Mouse (Mus musculus) heart, postnatal 0 days (tissue): Measurements from ENCODE around the gene Zfp961. TPM values are rescaled to one million over a fixed set of nuclear protein-coding genes. Genes with fewer than 3 reads are reported as not detected.
"Not testable (repeated sequence)": the region's sequence is repeated elsewhere in the genome, so short reads cannot be mapped to it uniquely, and the experiment has no call there.

Experiments used
- ATAC-seq: fragments of 200-750 bp; cut with Nextera tagmentation; 2 replicates; pipeline ENCODE4 v1.8.0; 2017; ENCODE audit warnings: low read depth, moderate number of reproducible peaks, moderate library complexity; ENCODE audit not compliant: insufficient read depth
- DNase-seq: peaks from one replicate; pipeline ENCODE4 v3.0.0-alpha.2; 2016; ENCODE audit warnings: low spot score
- H3K27ac ChIP-seq: fragments of 300-500 bp; sonication (generic); 2 replicates; pipeline ENCODE4 v1.5.1; 2014; ENCODE audit warnings: low read depth, mild to moderate bottlenecking
- H3K27me3 ChIP-seq: fragments of 300-500 bp; sonication (generic); 2 replicates; pipeline ENCODE4 v1.6.1; 2014; ENCODE audit warnings: low read length, mixed read lengths; ENCODE audit not compliant: control insufficient read depth, insufficient read depth
- H3K36me3 ChIP-seq: fragments of 300-500 bp; sonication (generic); replicated peaks from 2 replicates; pipeline ENCODE4 v1.6.1; 2014; ENCODE audit warnings: low read length, mixed read lengths; ENCODE audit not compliant: control insufficient read depth, insufficient read depth
- H3K4me1 ChIP-seq: fragments of 300-500 bp; sonication (generic); 2 replicates; pipeline ENCODE4 v1.6.1; 2014; ENCODE audit warnings: antibody characterized with exemption; ENCODE audit not compliant: control insufficient read depth, insufficient read depth
- H3K4me2 ChIP-seq: fragments of 300-500 bp; sonication (generic); 2 replicates; pipeline ENCODE4 v1.6.1; 2014; ENCODE audit warnings: low read depth, mild to moderate bottlenecking, low read length, moderate library complexity
- H3K4me3 ChIP-seq: fragments of 300-500 bp; sonication (generic); 2 replicates; pipeline ENCODE4 v1.5.1; 2014; ENCODE audit warnings: low read depth, low read length
- H3K9ac ChIP-seq: fragments of 300-500 bp; sonication (generic); replicated peaks from 2 replicates; pipeline ENCODE4 v1.6.1; 2014; ENCODE audit warnings: low read depth, low read length, mixed read lengths
- H3K9me3 ChIP-seq: fragments of 300-500 bp; sonication (generic); replicated peaks from 2 replicates; pipeline ENCODE4 v1.6.1; 2016; ENCODE audit warnings: low read length; ENCODE audit not compliant: control insufficient read depth
- CTCF ChIP-seq: IDR thresholded peaks from 2 replicates; pipeline ENCODE4 v1.5.1; 2016; ENCODE audit warnings: antibody characterized with exemption, control low read depth, low read depth
- EP300 ChIP-seq: IDR thresholded peaks from 2 replicates; pipeline ENCODE4 v1.6.1; 2016; ENCODE audit warnings: antibody characterized with exemption, low read depth
- WGBS: fragments of 180-500 bp; shearing (Covaris S2); extraction: QIAGEN DNeasy Blood & Tissue Kit; methylation state at CpG from one replicate; pipeline ENCODE4 v1.1.7; 2014; 5-methylcytosine and 5-hydroxymethylcytosine counted together
- polyA plus RNA-seq: library from polyadenylated mRNA; unstranded; fragments of >200 nt; fragmentation: Nextera tagmentation; extraction: Ambion mirVana; gene quantifications from 2 replicates; pipeline ENCODE4 v1.2.1, GENCODE M21; 2015
- total RNA-seq: library from RNA; depleted of rRNA; stranded (reverse); fragments of >200 nt; gene quantifications from 2 replicates; pipeline ENCODE4 v1.2.3, GENCODE M21; 2014; ENCODE audit warnings: low replicate concordance

The Zfp961 gene
- total and polyA plus RNA-seq, 2 experiments from 2014 or later: 8.0 to 21.6 TPM

DNA sequence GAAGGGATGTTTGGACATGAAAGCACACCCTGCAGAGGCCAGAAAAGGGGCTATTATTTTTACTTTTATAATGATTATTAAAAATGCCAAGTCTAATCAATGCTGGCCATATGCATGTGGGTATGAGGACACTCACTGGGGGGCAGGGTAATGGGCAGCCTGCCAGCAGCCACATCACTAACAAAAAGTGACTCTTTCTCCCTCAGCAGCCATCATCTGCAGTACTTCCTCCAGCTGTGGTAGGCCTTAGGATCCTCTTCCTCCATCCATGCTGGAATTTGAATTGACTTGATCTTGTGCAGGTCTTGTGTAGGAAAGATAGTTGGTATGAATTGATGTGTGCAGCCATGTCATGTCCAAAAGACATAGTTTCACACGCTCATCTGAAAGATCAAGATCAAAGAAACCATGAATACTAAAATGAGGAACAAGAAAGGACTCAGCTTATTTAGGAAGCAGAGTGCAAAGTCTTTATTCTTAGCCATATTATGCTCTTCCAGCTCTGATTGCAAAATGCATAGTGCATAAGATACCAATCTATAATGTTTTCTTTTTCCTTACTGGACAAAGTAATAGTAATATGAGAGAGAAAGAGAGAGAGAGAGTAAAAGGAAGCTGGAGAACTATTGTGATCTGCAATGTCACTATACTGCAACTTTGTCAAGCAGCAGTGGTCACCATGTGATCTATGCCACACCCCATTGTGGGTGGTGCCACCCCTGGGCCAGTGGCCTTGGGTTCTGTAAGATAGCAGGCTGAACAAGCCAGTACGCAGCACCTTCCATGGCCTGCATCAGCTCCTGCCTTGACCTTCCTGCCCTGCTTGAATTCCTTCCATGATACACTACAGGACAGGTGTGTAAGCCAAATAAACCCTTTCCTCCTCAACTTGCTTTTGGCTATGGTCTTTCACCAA lies 10.3 kb upstream of the Zfp961 start:
- WGBS: 73% methylated on average over 2 of the region's 2 CpGs
- ATAC-seq (no peak), DNase-seq (no peak)
- no peak overlapping the region for H3K4me3 ChIP-seq
- no peak overlapping the region for H3K9ac ChIP-seq
- TF ChIP-seq CTCF (no peak), EP300 (no peak)
- no peak overlapping the region for H3K4me2 ChIP-seq
- H3K4me1 ChIP-seq: no peaks in the 10 kb centered on the region
- no peaks in the 10 kb centered on the region for H3K27me3 ChIP-seq
- no peak overlapping the region for H3K27ac ChIP-seq
- H3K9me3 ChIP-seq: no peaks in the 10 kb centered on the region; the same call in 1 of the 2 replicates
- H3K36me3 ChIP-seq: no peaks in the 10 kb centered on the region

DNA sequence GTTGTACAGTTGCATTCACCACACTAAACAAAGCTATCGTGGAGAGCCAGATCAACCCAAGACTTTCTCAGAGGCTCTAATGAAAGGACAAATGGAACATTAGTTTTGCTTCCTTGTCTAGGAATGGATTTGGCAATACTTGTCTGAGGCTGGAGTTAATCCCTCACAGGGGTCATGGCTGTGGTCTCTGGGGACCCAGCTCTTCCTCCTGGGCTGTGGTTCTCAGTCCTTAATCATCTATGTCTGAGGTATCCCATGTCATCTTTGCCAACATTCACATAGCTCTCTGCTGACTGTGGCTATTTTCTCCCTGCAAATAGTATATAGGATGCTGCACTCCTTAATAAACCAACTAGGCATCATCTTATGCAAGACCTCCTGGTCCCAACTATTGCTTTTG lies 9.1 kb upstream of the Zfp961 start:
- no peak overlapping the region for H3K9ac ChIP-seq
- 62% methylated on average over 1 of the region's 1 CpGs for WGBS
- H3K9me3 ChIP-seq: no peaks in the 10 kb centered on the region
- H3K36me3 ChIP-seq: no peaks in the 10 kb centered on the region
- no peaks in the 10 kb centered on the region for H3K27me3 ChIP-seq
- H3K27ac ChIP-seq: no peak overlapping the region
- ATAC-seq: no peak
- no peaks in the 10 kb centered on the region for H3K4me1 ChIP-seq
- no peak for DNase-seq
- no peak overlapping the region for H3K4me3 ChIP-seq
- no peak for TF ChIP-seq CTCF
- TF ChIP-seq EP300: no peak
- no peak overlapping the region for H3K4me2 ChIP-seq

DNA sequence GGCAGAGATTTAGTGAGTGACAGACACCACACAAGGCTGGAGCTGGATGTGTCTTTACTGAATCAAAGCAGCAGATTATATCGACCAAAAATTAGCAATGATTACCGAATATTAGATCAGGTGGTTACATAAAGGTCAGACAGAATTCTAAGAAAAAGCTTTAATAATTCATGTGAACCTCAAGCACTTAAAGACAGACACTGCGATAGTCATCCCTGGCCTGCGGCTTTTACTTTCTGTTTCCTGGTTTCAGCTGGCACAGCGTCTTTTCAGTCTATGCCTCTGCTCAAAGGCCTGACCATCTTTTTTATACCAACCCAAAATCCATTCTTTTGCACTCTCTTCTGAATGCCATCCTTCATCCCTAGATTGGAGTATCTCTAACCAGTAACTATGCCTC lies 2.2 kb upstream of the Zfp961 start:
- H3K9me3 ChIP-seq: no peaks in the 10 kb centered on the region
- H3K27me3 ChIP-seq: no peaks in the 10 kb centered on the region; the same call in 1 of the 2 replicates
- no peaks in the 10 kb centered on the region for H3K36me3 ChIP-seq
- H3K4me3 ChIP-seq: no peak overlapping the region
- 86% methylated on average over 5 of the region's 5 CpGs for WGBS
- TF ChIP-seq EP300 (no peak), CTCF (no peak)
- no peak overlapping the region for H3K9ac ChIP-seq
- DNase-seq (no peak), ATAC-seq (no peak)
- H3K27ac ChIP-seq: no peak overlapping the region
- H3K4me1 ChIP-seq: peaks cover 20% of the 10 kb centered on the region
- H3K4me2 ChIP-seq: no peak overlapping the region

DNA sequence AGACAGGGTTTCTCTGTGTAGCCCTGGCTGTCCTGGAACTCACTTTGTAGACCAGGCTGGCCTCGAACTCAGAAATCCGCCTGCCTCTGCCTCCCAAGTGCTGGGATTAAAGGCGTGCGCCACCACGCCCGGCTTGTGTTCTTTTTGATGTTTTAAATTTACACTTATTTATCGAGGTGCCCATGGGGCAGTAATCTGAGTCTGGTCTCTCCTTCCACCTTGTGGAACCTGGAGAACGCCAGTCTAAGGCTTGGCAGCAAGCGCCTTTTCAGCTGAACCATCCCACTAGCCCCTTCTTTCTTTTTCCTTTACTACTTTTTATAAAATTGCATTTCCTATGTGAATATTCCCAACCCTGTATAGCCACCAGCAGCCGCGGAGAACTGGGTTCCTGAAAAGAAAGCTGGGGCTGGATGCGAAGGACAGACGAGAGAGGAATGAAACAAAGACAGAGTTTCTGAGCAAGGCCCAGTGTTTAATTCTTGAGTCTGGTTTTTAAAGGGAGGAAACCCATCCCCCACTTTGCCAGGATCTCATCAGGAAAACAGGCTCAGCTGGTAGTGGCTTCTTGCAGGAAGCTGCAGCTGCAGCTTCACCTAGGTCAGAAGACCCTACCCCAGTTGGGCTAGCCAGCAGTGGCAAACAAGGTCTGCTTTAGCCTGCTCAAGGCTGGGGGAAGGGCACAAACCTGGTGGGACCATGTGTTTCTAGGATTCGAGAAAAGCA lies 761 bp downstream of the Zfp961 start:
- Histone ChIP-seq H3K36me3 (no peaks in the 10 kb centered on the region), H3K4me1 (peaks cover 20% of the 10 kb centered on the region), H3K27ac (peak overlapping the region; percentile 34; the same call in 1 of the 2 replicates), H3K27me3 (no peaks in the 10 kb centered on the region; the same call in 1 of the 2 replicates), H3K9ac (peak overlapping the region; percentile 63), H3K4me3 (peak overlapping the region; percentile 67), H3K9me3 (0 out of 2 replicates have a peak, but pooled peaks cover 4% of the 10 kb centered on the region), H3K4me2 (peak overlapping the region; percentile 68)
- DNase-seq (no peak), ATAC-seq (no peak)
- 26% methylated on average over 13 of the region's 14 CpGs for WGBS
- TF ChIP-seq CTCF (no peak), EP300 (no peak)

DNA sequence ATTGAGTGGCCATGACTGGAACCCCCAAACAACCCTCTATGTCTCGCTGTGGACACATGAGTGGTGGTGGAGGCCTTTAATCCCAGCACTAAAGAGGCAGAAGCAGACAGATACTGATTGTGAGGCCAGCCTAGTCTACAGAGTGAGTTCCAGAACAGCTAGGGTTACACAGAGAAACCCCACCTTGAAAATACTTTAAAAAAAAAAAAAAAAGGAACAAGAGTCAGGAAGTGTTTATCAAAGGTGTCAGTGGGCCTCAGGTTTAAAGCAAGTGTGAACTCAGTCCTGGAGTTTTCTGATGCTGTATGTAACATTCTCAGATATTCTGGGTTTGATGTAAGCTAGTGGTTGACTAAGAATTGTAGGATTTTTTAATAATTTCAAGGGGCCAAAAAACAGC lies 1.7 kb downstream of the Zfp961 start:
- Histone ChIP-seq H3K9me3 (0 out of 2 replicates have a peak, but pooled peaks cover 4% of the 10 kb centered on the region), H3K4me1 (peaks cover 20% of the 10 kb centered on the region), H3K36me3 (no peaks in the 10 kb centered on the region), H3K4me3 (no peak overlapping the region), H3K9ac (no peak overlapping the region), H3K27ac (no peak overlapping the region), H3K27me3 (no peaks in the 10 kb centered on the region; the same call in 1 of the 2 replicates), H3K4me2 (no peak overlapping the region)
- TF ChIP-seq EP300 (no peak), CTCF (no peak)
- DNase-seq (no peak), ATAC-seq (no peak)
- WGBS: 82% methylated on average over 1 of the region's 1 CpGs

DNA sequence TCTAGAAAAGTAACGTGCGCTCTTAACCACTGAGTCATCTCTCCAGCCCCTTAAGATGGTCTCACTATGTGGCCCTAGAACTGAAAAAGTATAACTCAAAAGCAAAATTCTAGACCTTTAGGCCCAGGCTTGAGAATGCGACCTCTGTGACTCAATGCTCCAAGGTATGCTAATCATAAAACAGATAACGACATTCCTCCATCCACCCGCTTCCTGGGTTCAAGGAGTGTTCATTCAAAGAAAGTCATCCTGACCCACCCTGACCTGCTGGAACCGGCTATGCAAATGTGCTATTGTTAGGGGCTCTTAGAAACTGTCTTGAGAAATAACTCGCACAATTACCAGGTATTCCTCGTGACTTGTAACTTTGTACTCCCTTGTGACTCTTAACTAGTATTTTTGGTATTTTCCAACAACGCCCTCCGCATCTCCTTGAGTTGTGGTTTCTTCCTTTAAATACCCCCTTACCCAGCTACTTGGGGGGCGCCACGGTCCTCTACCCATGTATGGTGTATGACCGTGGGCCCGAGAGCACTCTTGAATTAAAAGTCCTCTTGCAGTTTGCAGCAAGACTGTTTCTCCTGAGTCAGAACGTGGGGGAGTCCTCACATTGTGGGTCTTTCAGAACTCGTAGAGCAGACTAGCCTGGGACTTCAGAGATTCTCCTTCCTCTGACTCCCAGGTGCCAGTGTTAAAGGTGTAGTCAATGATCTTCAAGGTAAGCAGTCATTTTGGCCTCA lies 2.3 kb downstream of the Zfp961 start:
- H3K27ac ChIP-seq, H3K9me3 ChIP-seq, H3K36me3 ChIP-seq, ATAC-seq, DNase-seq, H3K4me2 ChIP-seq, H3K4me3 ChIP-seq, H3K27me3 ChIP-seq, H3K9ac ChIP-seq: not testable (repeated sequence)
- peaks cover 20% of the 10 kb centered on the region for H3K4me1 ChIP-seq
- 91% methylated on average over 16 of the region's 16 CpGs for WGBS
